Mouse (Mus musculus) C2C12 (cell line): Measurements from ENCODE around the gene Sgcd. TPM values are rescaled to one million over a fixed set of nuclear protein-coding genes. Genes with fewer than 3 reads are reported as not detected.

Experiments used
- H3K27me3 ChIP-seq: one replicate; pipeline ENCODE4 v1.6.1; 2011; ENCODE audit not compliant: control insufficient read depth, insufficient read depth, insufficient read length
- H3K36me3 ChIP-seq: one replicate; pipeline ENCODE4 v1.6.1; 2011; ENCODE audit not compliant: control insufficient read depth, insufficient read depth
- H3K4me3 ChIP-seq: one replicate; pipeline ENCODE4 v1.5.1; 2011; ENCODE audit warnings: mild to moderate bottlenecking, control low read depth; ENCODE audit not compliant: poor library complexity, insufficient read depth, severe bottlenecking
- H3K79me2 ChIP-seq: one replicate; pipeline ENCODE4 v1.6.1; 2011; ENCODE audit not compliant: control insufficient read depth, insufficient read depth
- H3K79me3 ChIP-seq: one replicate; pipeline ENCODE4 v1.6.1; 2011; ENCODE audit warnings: low read depth, control low read depth
- H3ac ChIP-seq: one replicate; pipeline ENCODE3; 2011; ENCODE audit warnings: low read depth; ENCODE audit not compliant: control insufficient read depth, insufficient read length
- CEBPB ChIP-seq: IDR thresholded peaks from one replicate; pipeline ENCODE4 v1.6.1; 2011; ENCODE audit warnings: low read depth, mild to moderate bottlenecking, control low read depth, moderate library complexity
- CTCF ChIP-seq: IDR thresholded peaks from one replicate; pipeline ENCODE4 v1.5.1; 2011; ENCODE audit not compliant: control insufficient read depth, insufficient read depth, insufficient read length
- FOSL1 ChIP-seq: IDR thresholded peaks from one replicate; pipeline ENCODE4 v1.8.0; 2011; ENCODE audit warnings: mild to moderate bottlenecking, low read length; ENCODE audit not compliant: poor library complexity, insufficient read depth, severe bottlenecking
- MAX ChIP-seq: IDR thresholded peaks from one replicate; pipeline ENCODE4 v1.6.1; 2011; ENCODE audit warnings: mild to moderate bottlenecking, control low read depth
- MYOD1 ChIP-seq: IDR thresholded peaks from one replicate; pipeline ENCODE4 v1.6.1; 2011; ENCODE audit warnings: low read depth; ENCODE audit not compliant: control insufficient read depth, insufficient read length
- MYOG ChIP-seq: IDR thresholded peaks from one replicate; pipeline ENCODE4 v1.6.1; 2011; ENCODE audit not compliant: control insufficient read depth, insufficient read length; ENCODE audit errors: extremely low read depth
- USF1 ChIP-seq: IDR thresholded peaks from one replicate; pipeline ENCODE4 v1.6.1; 2011; ENCODE audit warnings: low read depth, mild to moderate bottlenecking, control low read depth, moderate library complexity
- polyA plus RNA-seq: library from polyadenylated mRNA; unstranded; fragments of >200 nt; fragmentation: generic; extraction: Trizol; gene quantifications from one replicate; pipeline ENCODE4 v1.2.1, GENCODE M21; 2012; ENCODE audit warnings: missing spikeins

The Sgcd gene
- polyA plus RNA-seq, 1 experiment = 3.5 TPM

DNA sequence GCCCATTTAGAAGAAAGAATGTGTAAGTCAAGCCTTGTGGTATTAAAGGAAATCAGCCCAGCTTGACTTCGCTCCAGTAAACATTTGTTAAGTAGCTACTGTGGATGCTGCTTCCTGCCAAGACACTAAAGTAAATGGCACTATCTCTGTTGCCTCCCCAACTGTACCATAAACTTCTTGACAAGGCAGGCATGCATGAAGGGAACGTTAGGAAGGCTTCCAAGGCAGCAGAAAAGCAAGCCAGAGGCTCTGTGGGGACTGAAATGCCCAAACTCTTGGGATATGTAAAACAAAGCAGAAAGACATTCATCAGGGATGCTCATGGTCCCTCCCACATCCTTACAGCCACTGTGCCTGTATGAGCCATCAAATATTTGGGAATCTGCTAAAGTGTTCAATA is 938.4 kb downstream of the Sgcd start:
- no peak overlapping the region for H3K4me3 ChIP-seq
- H3K79me3 ChIP-seq = no peaks in the 10 kb centered on the region
- TF ChIP-seq CEBPB (no peak), USF1 (no peak), MYOG (no peak)
- H3K27me3 ChIP-seq = no peaks in the 10 kb centered on the region
- H3K36me3 ChIP-seq = no peaks in the 10 kb centered on the region
- no peaks in the 10 kb centered on the region for H3K79me2 ChIP-seq
- H3ac ChIP-seq = no peak overlapping the region

DNA sequence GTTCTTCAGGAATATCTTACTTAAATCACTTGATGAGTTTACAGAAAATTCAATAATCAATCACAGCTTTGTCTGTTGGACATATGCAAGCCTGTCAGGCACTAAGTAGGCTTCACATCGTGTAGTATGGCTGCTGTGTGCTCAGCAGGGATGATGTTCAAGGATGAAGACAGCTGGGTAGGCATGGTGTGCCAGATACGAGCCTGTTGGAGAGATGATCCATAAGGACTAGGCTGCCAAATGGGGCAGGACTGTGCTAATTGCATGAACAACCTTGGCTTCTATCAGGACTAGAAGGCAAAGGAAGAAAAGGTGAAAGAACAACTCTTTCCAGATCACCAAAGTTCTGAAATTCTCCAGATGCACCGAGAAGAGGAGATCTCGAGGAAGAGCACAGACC is 939.0 kb downstream of the Sgcd start:
- no peaks in the 10 kb centered on the region for H3K36me3 ChIP-seq
- no peaks in the 10 kb centered on the region for H3K79me3 ChIP-seq
- H3K27me3 ChIP-seq = no peaks in the 10 kb centered on the region
- no peaks in the 10 kb centered on the region for H3K79me2 ChIP-seq
- H3ac ChIP-seq = no peak overlapping the region
- H3K4me3 ChIP-seq = no peak overlapping the region
- no peak for TF ChIP-seq MYOG
- TF ChIP-seq FOSL1 = no peak
- TF ChIP-seq MYOD1 = no peak
- TF ChIP-seq USF1 = no peak
- TF ChIP-seq CEBPB = no peak
- no peak for TF ChIP-seq CTCF
- TF ChIP-seq MAX = no peak

DNA sequence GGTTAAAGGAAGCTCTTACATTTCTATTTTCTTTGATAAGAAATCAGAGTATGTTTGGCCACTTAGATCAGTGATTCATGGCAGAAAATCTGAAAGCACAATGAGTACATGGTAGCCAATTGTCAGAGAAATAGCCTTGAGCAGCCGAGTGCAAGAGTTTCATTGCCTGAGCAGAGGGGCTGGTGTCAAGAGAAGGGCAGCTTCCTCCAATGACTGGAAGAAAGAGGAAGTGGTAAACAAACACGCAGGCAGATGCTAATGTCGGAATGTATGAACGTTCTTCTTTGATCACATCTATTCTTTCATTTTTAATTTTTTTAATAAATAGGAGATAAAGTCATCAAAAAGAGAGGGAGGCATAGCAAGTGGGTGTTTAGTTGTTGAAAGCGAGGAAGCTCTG is 956.5 kb downstream of the Sgcd start:
- H3K4me3 ChIP-seq = no peak overlapping the region
- no peaks in the 10 kb centered on the region for H3K27me3 ChIP-seq
- no peak overlapping the region for H3ac ChIP-seq
- TF ChIP-seq MYOG = no peak
- TF ChIP-seq USF1 = no peak
- TF ChIP-seq MYOD1 = no peak
- TF ChIP-seq MAX = no peak
- TF ChIP-seq CTCF = no peak
- TF ChIP-seq FOSL1 = no peak
- no peak for TF ChIP-seq CEBPB
- H3K36me3 ChIP-seq = no peaks in the 10 kb centered on the region
- H3K79me3 ChIP-seq = no peaks in the 10 kb centered on the region
- no peaks in the 10 kb centered on the region for H3K79me2 ChIP-seq

DNA sequence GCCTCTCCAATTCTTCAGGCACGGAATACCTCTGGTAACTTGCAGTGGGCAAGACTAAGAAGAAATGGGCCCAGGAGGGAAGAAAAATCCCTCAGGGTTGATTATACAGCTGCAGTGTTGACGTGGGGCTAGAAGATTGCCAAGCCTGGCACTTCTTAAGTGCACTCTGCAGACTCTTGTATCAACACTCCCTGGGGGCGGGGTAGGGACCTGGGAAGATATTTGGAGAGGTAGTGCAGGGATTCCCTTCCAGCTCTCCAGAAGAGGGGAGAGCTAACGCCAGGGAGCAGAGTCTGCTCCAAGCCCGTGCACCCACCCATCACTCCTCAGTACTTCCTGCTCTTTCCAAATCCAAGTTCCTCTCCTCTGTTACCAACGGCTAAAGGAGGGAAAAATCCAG is 967.9 kb downstream of the Sgcd start:
- no peaks in the 10 kb centered on the region for H3K79me2 ChIP-seq
- H3K4me3 ChIP-seq = no peak overlapping the region
- H3K36me3 ChIP-seq = no peaks in the 10 kb centered on the region
- no peaks in the 10 kb centered on the region for H3K27me3 ChIP-seq
- no peak overlapping the region for H3ac ChIP-seq
- TF ChIP-seq FOSL1 (no peak), MAX (no peak), CEBPB (no peak), CTCF (no peak), USF1 (no peak), MYOG (no peak), MYOD1 (no peak)
- no peaks in the 10 kb centered on the region for H3K79me3 ChIP-seq

DNA sequence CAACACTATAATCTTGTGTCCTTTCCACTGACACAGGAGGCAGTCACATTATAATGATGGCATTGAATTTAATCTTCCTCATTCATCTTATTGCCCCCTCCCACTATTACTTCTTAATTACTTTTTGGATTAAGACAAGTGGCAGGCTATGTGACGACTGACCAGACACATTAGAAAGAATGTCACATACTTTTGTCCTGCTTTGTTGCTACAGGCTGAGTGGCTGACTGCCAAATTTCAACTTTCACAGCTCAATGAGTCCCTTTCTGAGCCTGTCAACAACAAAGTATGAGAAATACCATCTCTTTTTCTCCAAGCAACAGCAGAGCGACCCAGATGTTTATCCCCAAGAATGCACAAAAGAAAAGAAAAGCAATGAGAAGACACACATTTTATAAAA is 970.6 kb downstream of the Sgcd start:
- Histone ChIP-seq H3ac (no peak overlapping the region), H3K79me2 (no peaks in the 10 kb centered on the region), H3K79me3 (no peaks in the 10 kb centered on the region), H3K36me3 (no peaks in the 10 kb centered on the region), H3K27me3 (no peaks in the 10 kb centered on the region), H3K4me3 (no peak overlapping the region)
- TF ChIP-seq MYOD1 (no peak), USF1 (no peak), MAX (no peak), FOSL1 (no peak), CTCF (no peak), MYOG (no peak), CEBPB (no peak)

DNA sequence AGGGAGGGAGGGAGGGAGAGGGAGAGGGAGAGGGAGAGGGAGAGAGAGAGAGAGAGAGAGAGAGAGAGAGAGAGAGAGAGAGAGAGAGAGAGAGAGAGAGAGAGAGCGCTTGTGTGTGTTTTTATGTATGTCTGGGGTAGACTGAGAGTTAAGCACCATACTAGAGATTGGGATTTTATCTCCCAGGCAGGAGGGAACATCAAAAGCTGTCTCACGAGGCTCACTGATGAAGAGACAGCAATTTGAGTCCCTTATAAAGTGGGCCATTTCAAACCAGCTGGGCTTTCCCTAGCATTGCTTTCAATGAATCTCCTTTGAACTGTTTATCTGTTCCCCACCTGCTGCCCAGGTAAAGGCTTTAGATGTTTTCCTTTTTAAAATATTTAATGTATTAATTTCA is 973.1 kb downstream of the Sgcd start:
- H3K79me3 ChIP-seq = no peaks in the 10 kb centered on the region
- H3K36me3 ChIP-seq = no peaks in the 10 kb centered on the region
- no peak overlapping the region for H3ac ChIP-seq
- TF ChIP-seq CTCF = no peak
- TF ChIP-seq CEBPB = no peak
- no peaks in the 10 kb centered on the region for H3K79me2 ChIP-seq
- no peaks in the 10 kb centered on the region for H3K27me3 ChIP-seq
- H3K4me3 ChIP-seq = no peak overlapping the region
